Mouse (Mus musculus) testis, postnatal 14 days (tissue): ENCODE measurements at regions not wholly inside any gene's neighbourhood (a gene's known extent, or its start where the extent isn't known, plus 50 kb on each side); places are given as distances from the start of the nearest gene placed in this dataset.
"Not testable (repeated sequence)": the region's sequence is repeated elsewhere in the genome, so short reads cannot be mapped to it uniquely, and the experiment has no call there.

Experiments used
- DNase-seq: peaks from one replicate; pipeline ENCODE4 v3.0.0; 2021; ENCODE audit warnings: low spot score

- DNase-seq = no peak
Observed at GRCm38 (mm10) chr6:109125447-109125846, 297.0 kb downstream of the Edem1 start.

- no peak for DNase-seq
Observed at GRCm38 (mm10) chr6:109127203-109127602, 298.8 kb downstream of the Edem1 start.

- no peak for DNase-seq
Observed at GRCm38 (mm10) chr6:109146111-109146510, 317.7 kb downstream of the Edem1 start.

- no peak for DNase-seq
Observed at GRCm38 (mm10) chr6:109149043-109149442, 320.6 kb downstream of the Edem1 start.

GRCm38 (mm10) chr6:109150023-109150911, 321.8 kb downstream of the Edem1 start:
- peak; percentile 54 for DNase-seq

GRCm38 (mm10) chr6:109150912-109151256, 322.4 kb downstream of the Edem1 start:
- DNase-seq = no peak

- no peak for DNase-seq
Observed at GRCm38 (mm10) chr6:109153624-109154023, 325.2 kb downstream of the Edem1 start.

- DNase-seq = no peak
Observed at GRCm38 (mm10) chr6:109159561-109159960, 331.1 kb downstream of the Edem1 start.

GRCm38 (mm10) chr6:109167439-109167838, 339.0 kb downstream of the Edem1 start:
- no peak for DNase-seq

GRCm38 (mm10) chr6:109172104-109172850, 343.8 kb downstream of the Edem1 start:
- DNase-seq = no peak

- DNase-seq = no peak
Observed at GRCm38 (mm10) chr6:109173015-109173414, 344.6 kb downstream of the Edem1 start.

- DNase-seq = no peak
Observed at GRCm38 (mm10) chr6:109176876-109177275, 348.4 kb downstream of the Edem1 start.

GRCm38 (mm10) chr6:109182878-109183277, 354.4 kb downstream of the Edem1 start:
- DNase-seq = no peak

- not testable (repeated sequence) for DNase-seq
Observed at GRCm38 (mm10) chr6:109193061-109193460, 364.6 kb downstream of the Edem1 start.

GRCm38 (mm10) chr6:109193603-109194002, 365.2 kb downstream of the Edem1 start:
- DNase-seq = no peak

GRCm38 (mm10) chr6:109209699-109210098, 381.3 kb downstream of the Edem1 start:
- no peak for DNase-seq

GRCm38 (mm10) chr6:109230391-109230790, 401.9 kb downstream of the Edem1 start:
- DNase-seq = no peak

- DNase-seq = no peak
Observed at GRCm38 (mm10) chr6:109233426-109233825, 405.0 kb downstream of the Edem1 start.

- no peak for DNase-seq
Observed at GRCm38 (mm10) chr6:109245666-109246065, 417.2 kb downstream of the Edem1 start.

GRCm38 (mm10) chr6:109246510-109246909, 418.1 kb downstream of the Edem1 start:
- not testable (repeated sequence) for DNase-seq
